Mouse (Mus musculus): ENCODE results near the gene Prkag2. TPM values are rescaled to one million over a fixed set of nuclear protein-coding genes. Genes with fewer than 3 reads are reported as not detected.

Prkag2 gene
- polyA plus RNA-seq, 1 experiment from 2014 or later, result 112 TPM

GRCm38 (mm10) chr5:25114110-25114509 lies 13.7 kb upstream of the Prkag2 start:
- no peak overlapping the region for H3K9ac ChIP-seq (ENCODE audit: low read depth, low read length)
- ATAC-seq, result no peak
- no peaks in the 10 kb centered on the region for H3K36me3 ChIP-seq (ENCODE audit: control insufficient read depth, insufficient read depth, low read length)
- no peak overlapping the region for H3K4me2 ChIP-seq (ENCODE audit: low read length)
- no peak overlapping the region for H3K4me3 ChIP-seq (ENCODE audit: low read depth, low read length)
- H3K4me1 ChIP-seq (ENCODE audit: control insufficient read depth, insufficient read depth, low read length), result peaks cover under 1% of the 10 kb centered on the region; the same call in 1 of the 2 replicates
- no peak overlapping the region for H3K27ac ChIP-seq (ENCODE audit: low read length)
- H3K9me3 ChIP-seq (replicated peaks; ENCODE audit: control insufficient read depth, low read length, poor library complexity, severe bottlenecking), result no peaks in the 10 kb centered on the region
- no peaks in the 10 kb centered on the region for H3K27me3 ChIP-seq (ENCODE audit: control insufficient read depth, insufficient read depth, low read depth, low read length)

- no peak for ATAC-seq
- no peaks in the 10 kb centered on the region for H3K4me1 ChIP-seq (ENCODE audit: control insufficient read depth, insufficient read depth, low read length)
- H3K27ac ChIP-seq (ENCODE audit: low read length), result no peak overlapping the region
- 81% methylated on average over 3 of the region's 3 CpGs for WGBS
- no peak overlapping the region for H3K4me2 ChIP-seq (ENCODE audit: low read length)
- H3K4me3 ChIP-seq (ENCODE audit: low read depth, low read length), result no peak overlapping the region
- no peak overlapping the region for H3K9ac ChIP-seq (ENCODE audit: low read depth, low read length)
- no peaks in the 10 kb centered on the region for H3K9me3 ChIP-seq (replicated peaks; ENCODE audit: control insufficient read depth, low read length, poor library complexity, severe bottlenecking)
- H3K27me3 ChIP-seq (ENCODE audit: control insufficient read depth, insufficient read depth, low read depth, low read length), result no peaks in the 10 kb centered on the region
- H3K36me3 ChIP-seq (ENCODE audit: control insufficient read depth, insufficient read depth, low read length), result no peaks in the 10 kb centered on the region
Observed at GRCm38 (mm10) chr5:25110314-25110713, 9.9 kb upstream of the Prkag2 start.

- Histone ChIP-seq H3K27ac (ENCODE audit: low read length) (no peak overlapping the region), H3K36me3 (ENCODE audit: control insufficient read depth, insufficient read depth, low read length) (no peaks in the 10 kb centered on the region), H3K4me2 (ENCODE audit: low read length) (no peak overlapping the region), H3K27me3 (ENCODE audit: control insufficient read depth, insufficient read depth, low read depth, low read length) (peaks cover 11% of the 10 kb centered on the region), H3K4me1 (ENCODE audit: control insufficient read depth, insufficient read depth, low read length) (peaks cover 3% of the 10 kb centered on the region; the same call in 1 of the 2 replicates), H3K9ac (ENCODE audit: low read depth, low read length) (no peak overlapping the region), H3K9me3 (replicated peaks; ENCODE audit: control insufficient read depth, low read length, poor library complexity, severe bottlenecking) (no peaks in the 10 kb centered on the region), H3K4me3 (ENCODE audit: low read depth, low read length) (no peak overlapping the region)
- ATAC-seq, result no peak
Observed at GRCm38 (mm10) chr5:25105748-25106147, 5.3 kb upstream of the Prkag2 start.

DNA sequence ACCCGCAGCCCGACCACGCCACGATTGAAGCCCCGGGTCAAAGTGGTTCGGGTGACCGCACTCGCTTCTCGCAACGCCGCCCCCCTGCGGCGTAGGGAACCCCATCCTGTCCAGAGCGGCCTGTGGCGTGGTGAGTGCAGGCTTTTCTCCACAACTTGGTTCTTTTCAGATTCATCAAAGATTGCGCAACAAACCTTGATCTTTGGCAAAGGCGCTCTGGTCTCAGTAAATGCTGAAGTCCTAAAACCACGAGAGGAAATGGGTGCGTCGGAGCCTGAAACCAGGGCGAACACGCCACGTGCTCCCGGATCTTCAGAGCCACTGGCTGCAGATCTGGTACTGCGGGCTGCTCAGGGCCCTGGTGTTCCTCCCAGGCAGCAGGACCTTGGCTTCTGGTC lies 683 bp upstream of the Prkag2 start:
- peak overlapping the region; percentile 69 for H3K9ac ChIP-seq (ENCODE audit: low read depth, low read length)
- H3K4me1 ChIP-seq (ENCODE audit: control insufficient read depth, insufficient read depth, low read length), result peaks cover 6% of the 10 kb centered on the region; the same call in 1 of the 2 replicates
- ATAC-seq, result peak; percentile 46; the same call in 1 of the 2 replicates
- no peak overlapping the region for H3K27ac ChIP-seq (ENCODE audit: low read length)
- H3K4me3 ChIP-seq (ENCODE audit: low read depth, low read length), result peak overlapping the region; percentile 65
- H3K36me3 ChIP-seq (ENCODE audit: control insufficient read depth, insufficient read depth, low read length), result no peaks in the 10 kb centered on the region
- peaks cover 31% of the 10 kb centered on the region for H3K27me3 ChIP-seq (ENCODE audit: control insufficient read depth, insufficient read depth, low read depth, low read length)
- H3K4me2 ChIP-seq (ENCODE audit: low read length), result peak overlapping the region; percentile 100
- 1% methylated on average over 25 of the region's 25 CpGs for WGBS
- no peaks in the 10 kb centered on the region for H3K9me3 ChIP-seq (replicated peaks; ENCODE audit: control insufficient read depth, low read length, poor library complexity, severe bottlenecking)

DNA sequence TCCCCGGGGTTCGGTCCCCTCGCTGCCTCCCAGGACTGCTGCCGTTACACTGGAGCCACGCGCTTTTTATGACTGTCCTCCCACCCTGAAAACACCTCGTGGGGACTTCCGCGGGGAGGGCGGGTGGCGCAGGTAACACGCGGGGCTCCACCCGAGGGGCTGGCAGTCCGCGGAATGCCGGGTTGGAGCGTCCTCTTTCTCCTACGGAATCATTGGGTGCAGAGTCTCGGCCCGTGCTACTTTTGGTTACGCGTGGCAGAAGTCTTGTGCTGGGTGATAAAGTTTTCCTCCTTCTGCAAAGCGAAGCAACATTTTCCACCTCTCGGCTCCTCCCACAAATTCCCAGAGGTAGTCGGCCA lies 306 bp downstream of the Prkag2 start:
- WGBS, result 0% methylated on average over 26 of the region's 26 CpGs
- H3K9ac ChIP-seq (ENCODE audit: low read depth, low read length), result peak overlapping the region; percentile 66
- H3K27me3 ChIP-seq (ENCODE audit: control insufficient read depth, insufficient read depth, low read depth, low read length), result peaks cover 31% of the 10 kb centered on the region
- no peaks in the 10 kb centered on the region for H3K36me3 ChIP-seq (ENCODE audit: control insufficient read depth, insufficient read depth, low read length)
- peak overlapping the region; percentile 65 for H3K4me3 ChIP-seq (ENCODE audit: low read depth, low read length)
- peak overlapping the region; percentile 100 for H3K4me2 ChIP-seq (ENCODE audit: low read length)
- peaks cover 6% of the 10 kb centered on the region; the same call in 1 of the 2 replicates for H3K4me1 ChIP-seq (ENCODE audit: control insufficient read depth, insufficient read depth, low read length)
- ATAC-seq, result peak; percentile 54; the same call in 1 of the 2 replicates
- H3K27ac ChIP-seq (ENCODE audit: low read length), result no peak overlapping the region
- no peaks in the 10 kb centered on the region for H3K9me3 ChIP-seq (replicated peaks; ENCODE audit: control insufficient read depth, low read length, poor library complexity, severe bottlenecking)

DNA sequence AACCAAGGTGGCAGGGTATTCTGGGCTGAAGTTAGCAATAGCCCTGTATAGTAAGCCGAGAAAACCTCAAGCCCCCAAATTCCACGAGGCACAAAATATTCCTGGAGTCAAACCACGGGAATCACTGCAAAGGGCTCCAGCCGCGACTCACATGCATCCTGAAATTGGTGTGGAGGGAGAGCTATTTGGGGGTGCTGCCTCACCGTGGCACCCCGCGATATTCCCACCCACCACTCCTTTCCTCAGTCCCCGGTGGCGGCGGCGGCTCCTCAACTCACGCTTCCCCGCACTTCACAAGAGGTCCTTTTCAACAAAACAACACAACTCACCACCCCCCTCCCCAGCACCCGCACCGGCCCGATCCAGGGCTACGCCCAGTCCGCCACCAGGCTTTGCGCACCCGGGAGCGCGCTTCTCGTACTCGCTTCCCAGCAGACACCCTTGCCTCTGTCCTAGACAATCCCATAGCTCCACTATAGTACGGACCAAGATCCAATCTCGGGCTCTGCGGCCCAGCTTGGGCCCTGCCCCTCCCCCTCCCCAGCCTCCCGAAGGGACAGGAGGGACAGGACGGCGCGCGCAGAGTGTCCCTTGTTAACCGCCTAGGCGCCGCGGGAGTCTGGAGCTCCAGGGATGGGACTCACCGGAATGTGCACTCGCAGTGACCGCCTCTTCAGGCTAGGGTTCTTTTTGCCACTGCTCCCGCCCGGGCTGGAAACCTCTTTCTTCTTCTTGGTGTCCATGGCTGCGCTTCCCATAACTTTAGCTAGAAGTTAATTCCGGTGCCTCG lies 880 bp downstream of the Prkag2 start:
- Histone ChIP-seq H3K27me3 (ENCODE audit: control insufficient read depth, insufficient read depth, low read depth, low read length) (peaks cover 31% of the 10 kb centered on the region), H3K4me1 (ENCODE audit: control insufficient read depth, insufficient read depth, low read length) (peaks cover 6% of the 10 kb centered on the region; the same call in 1 of the 2 replicates), H3K9ac (ENCODE audit: low read depth, low read length) (peak overlapping the region; percentile 66), H3K4me3 (ENCODE audit: low read depth, low read length) (peak overlapping the region; percentile 65), H3K4me2 (ENCODE audit: low read length) (peak overlapping the region; percentile 100), H3K36me3 (ENCODE audit: control insufficient read depth, insufficient read depth, low read length) (no peaks in the 10 kb centered on the region), H3K9me3 (replicated peaks; ENCODE audit: control insufficient read depth, low read length, poor library complexity, severe bottlenecking) (no peaks in the 10 kb centered on the region), H3K27ac (ENCODE audit: low read length) (no peak overlapping the region)
- ATAC-seq, result peak; percentile 79
- WGBS, result 1% methylated on average over 45 of the region's 45 CpGs

DNA sequence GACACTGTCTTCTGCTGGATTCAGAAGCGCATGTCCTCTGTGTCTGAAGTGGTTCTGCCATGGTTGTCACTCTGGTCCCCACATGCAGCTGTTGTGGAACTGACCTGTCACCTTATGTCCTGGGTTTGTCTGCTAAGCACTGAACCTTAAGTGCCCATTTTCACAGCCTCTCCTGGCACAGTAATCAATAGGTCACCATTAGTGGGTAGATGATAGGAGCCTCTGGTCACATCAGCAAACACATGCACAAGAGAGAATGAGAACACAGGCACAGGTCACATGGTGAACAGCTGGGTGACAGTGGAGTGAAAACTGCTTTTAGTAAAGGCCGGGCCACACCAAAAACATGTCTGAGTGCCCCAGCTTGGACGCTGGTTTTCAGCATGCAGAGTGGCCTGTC lies 2.6 kb downstream of the Prkag2 start:
- H3K36me3 ChIP-seq (ENCODE audit: control insufficient read depth, insufficient read depth, low read length), result no peaks in the 10 kb centered on the region
- H3K4me2 ChIP-seq (ENCODE audit: low read length), result no peak overlapping the region
- H3K9me3 ChIP-seq (replicated peaks; ENCODE audit: control insufficient read depth, low read length, poor library complexity, severe bottlenecking), result no peaks in the 10 kb centered on the region
- H3K27ac ChIP-seq (ENCODE audit: low read length), result no peak overlapping the region
- no peak overlapping the region for H3K9ac ChIP-seq (ENCODE audit: low read depth, low read length)
- no peak overlapping the region for H3K4me3 ChIP-seq (ENCODE audit: low read depth, low read length)
- WGBS, result 70% methylated on average over 3 of the region's 3 CpGs
- H3K27me3 ChIP-seq (ENCODE audit: control insufficient read depth, insufficient read depth, low read depth, low read length), result peaks cover 31% of the 10 kb centered on the region
- H3K4me1 ChIP-seq (ENCODE audit: control insufficient read depth, insufficient read depth, low read length), result peaks cover 6% of the 10 kb centered on the region; the same call in 1 of the 2 replicates
- ATAC-seq, result no peak

DNA sequence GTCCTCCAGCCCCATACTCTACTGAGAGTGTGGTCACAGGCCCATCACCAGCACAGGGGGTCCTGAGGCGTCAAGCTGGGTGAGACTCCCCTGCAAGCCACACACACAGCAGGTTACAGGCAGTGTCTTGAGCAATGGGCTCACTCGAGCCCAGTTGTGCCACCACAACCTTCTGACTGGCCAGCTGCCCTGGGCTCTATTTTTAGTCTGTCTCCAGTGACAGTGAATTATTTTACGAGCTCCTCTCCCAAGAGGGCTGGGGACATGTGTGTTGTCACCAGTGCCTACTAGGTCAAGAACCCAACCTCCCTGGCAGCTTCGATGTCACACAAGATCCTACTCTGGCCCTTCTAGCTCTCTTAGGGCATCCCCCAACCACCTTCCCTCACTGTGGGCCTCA lies 4.0 kb downstream of the Prkag2 start:
- H3K9me3 ChIP-seq (replicated peaks; ENCODE audit: control insufficient read depth, low read length, poor library complexity, severe bottlenecking), result no peaks in the 10 kb centered on the region
- H3K9ac ChIP-seq (ENCODE audit: low read depth, low read length), result no peak overlapping the region
- no peak overlapping the region for H3K4me3 ChIP-seq (ENCODE audit: low read depth, low read length)
- no peaks in the 10 kb centered on the region for H3K36me3 ChIP-seq (ENCODE audit: control insufficient read depth, insufficient read depth, low read length)
- H3K27ac ChIP-seq (ENCODE audit: low read length), result no peak overlapping the region
- H3K4me2 ChIP-seq (ENCODE audit: low read length), result no peak overlapping the region
- peaks cover 6% of the 10 kb centered on the region; the same call in 1 of the 2 replicates for H3K4me1 ChIP-seq (ENCODE audit: control insufficient read depth, insufficient read depth, low read length)
- ATAC-seq, result no peak
- peaks cover 25% of the 10 kb centered on the region for H3K27me3 ChIP-seq (ENCODE audit: control insufficient read depth, insufficient read depth, low read depth, low read length)
- 78% methylated on average over 4 of the region's 4 CpGs for WGBS

DNA sequence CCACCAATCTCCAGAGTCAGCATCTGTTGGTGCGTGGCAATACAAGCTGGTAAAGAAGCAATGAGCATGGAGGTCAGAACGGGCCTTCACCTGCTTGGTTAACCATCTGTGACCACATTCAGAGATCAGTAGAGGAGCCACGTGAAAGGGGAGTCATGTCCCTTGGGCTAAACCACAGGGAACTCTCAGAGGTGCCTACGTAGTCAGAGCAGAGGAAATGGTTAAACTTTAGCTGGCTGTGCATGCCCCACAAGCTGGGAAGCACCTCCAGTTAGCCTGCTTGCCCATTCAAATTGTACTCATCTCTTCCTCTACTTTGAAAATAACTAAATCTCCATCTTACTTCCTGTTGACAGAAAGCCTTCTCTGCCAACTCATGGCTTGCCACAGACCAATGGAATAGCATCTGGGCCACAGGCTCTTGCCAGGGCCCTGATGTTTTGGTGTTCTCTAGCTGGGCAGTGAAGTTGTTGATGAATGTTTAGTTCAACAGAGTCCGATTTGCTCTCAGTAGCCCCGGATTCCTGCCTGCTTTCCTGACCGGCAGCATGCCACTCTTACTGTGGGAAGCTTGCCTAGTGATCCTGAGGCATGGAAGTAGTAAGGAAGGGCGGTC lies 7.7 kb downstream of the Prkag2 start:
- H3K27me3 ChIP-seq (ENCODE audit: control insufficient read depth, insufficient read depth, low read depth, low read length), result 0 out of 2 replicates have a peak, but pooled peaks cover under 1% of the 10 kb centered on the region
- H3K4me3 ChIP-seq (ENCODE audit: low read depth, low read length), result no peak overlapping the region
- 69% methylated on average over 8 of the region's 8 CpGs for WGBS
- H3K9ac ChIP-seq (ENCODE audit: low read depth, low read length), result no peak overlapping the region
- H3K9me3 ChIP-seq (replicated peaks; ENCODE audit: control insufficient read depth, low read length, poor library complexity, severe bottlenecking), result no peaks in the 10 kb centered on the region
- H3K4me1 ChIP-seq (ENCODE audit: control insufficient read depth, insufficient read depth, low read length), result no peaks in the 10 kb centered on the region
- no peaks in the 10 kb centered on the region for H3K36me3 ChIP-seq (ENCODE audit: control insufficient read depth, insufficient read depth, low read length)
- no peak overlapping the region for H3K4me2 ChIP-seq (ENCODE audit: low read length)
- no peak for ATAC-seq
- H3K27ac ChIP-seq (ENCODE audit: low read length), result no peak overlapping the region

All from midbrain, embryonic 16.5 days (tissue).